Mouse (Mus musculus): ENCODE data around the gene Mad1l1.

The Mad1l1 gene

DNA sequence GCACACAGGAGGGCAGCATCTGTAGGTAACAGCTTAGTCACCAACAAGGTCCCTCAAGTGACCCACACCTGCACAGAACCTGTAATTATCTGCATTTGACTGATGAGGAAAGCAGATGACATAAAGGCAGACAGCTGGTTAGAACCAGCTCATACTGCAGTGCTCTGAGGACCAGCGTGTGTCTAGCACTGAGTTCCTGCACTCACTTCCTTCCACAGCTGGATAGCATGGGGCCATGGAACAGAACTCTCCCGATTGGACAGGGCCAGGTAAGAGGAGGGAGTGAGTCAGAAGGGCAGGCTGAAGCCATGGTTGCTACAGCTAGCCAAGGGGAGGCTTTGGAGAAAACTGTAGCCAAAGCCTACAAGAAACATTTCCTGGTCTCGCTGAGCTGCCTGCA is 259.0 kb downstream of the Mad1l1 start:
- in situ Hi-C loops (cut with MboI, MseI) = no loop called here

DNA sequence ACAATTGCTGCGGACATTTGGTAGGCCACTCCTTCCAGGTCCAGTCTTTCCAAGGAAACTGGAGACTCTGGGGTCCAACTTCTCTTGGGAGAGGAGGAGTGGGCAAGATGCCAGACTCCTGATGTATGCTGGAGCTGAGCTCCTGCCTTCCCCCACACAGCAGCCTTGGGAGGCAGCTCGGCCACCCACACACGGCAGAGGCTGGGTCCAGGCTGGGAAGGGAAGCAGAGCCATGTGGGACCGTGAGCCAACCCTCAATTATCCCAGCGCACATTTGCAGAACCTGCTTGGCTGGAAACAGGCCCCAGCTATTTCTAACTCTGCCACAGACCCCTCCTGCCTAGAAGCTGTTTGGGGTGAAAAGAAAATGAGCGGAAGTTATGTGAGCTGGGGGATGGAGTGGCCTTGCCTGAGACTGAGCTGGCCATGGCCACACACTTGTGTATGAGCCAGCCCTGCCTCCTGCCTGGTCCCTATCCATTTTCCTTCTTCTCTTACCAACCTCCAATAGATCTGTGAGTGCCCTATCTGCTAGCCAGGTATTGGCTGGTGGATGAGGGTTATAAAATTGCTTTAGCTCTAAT is 260.0 kb downstream of the Mad1l1 start:
- in situ Hi-C loops (cut with MboI, MseI) = no loop called here

DNA sequence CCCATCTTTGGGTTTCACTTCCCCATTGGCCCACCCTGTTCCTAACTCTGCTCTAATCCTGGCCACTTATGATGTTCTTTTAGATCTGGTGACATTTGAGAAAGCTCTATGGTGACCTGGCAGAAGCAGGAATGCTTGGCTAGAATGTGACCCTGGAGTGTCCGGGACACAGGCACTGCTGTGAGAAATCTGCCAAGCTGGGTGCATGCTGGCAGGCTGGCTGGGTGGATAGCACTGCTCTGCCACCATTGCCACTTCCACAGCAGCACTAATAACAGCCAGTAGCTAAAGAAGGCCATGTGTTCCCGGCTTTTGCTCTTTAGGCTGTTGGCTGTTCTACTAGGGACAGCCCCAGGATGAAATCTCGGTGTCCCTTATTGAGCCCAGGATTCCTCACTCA is 265.1 kb downstream of the Mad1l1 start:
- in situ Hi-C loops (cut with MboI, MseI) = no loop called here

DNA sequence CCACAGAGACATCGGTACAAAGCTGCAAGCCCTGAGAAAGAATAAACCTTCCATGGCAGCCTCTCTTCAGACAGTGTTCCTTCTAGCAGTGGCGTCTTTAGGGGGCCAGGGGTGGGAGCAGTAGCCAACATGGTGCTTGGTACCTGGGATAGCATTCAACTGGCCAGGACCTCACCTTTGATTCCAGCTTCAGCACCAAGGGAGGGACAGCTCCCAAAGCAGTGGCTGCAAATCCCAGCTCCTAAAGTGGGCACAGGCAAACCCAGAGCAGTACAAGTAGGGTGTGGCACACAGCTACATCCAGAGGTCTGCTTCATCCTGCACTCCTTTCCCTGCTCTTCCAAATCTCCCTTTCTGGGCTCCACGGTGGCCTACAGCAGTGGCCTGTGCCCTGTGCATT is 265.9 kb downstream of the Mad1l1 start:
- in situ Hi-C loops (cut with MboI, MseI) = no loop called here

DNA sequence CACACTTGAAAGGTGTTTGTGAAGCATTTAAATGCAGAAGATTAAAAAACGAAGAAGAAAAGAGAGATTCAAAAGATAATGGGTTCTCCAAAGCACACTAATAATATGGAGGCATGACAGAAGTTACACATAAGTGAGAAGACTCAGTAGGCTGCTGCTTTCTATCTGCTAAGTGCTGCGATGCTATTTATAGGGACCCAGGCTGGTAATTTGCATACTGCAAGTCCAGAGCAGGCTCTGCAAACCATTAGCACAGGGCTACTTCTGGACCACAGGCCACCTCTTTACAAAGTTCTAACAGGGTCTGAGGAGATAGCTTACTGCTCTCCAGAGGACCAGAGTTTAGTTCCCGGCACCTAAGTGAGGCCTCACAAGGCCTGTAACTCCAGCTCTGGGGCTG is 267.7 kb downstream of the Mad1l1 start:
- in situ Hi-C loops (cut with MboI, MseI) = no loop called here

DNA sequence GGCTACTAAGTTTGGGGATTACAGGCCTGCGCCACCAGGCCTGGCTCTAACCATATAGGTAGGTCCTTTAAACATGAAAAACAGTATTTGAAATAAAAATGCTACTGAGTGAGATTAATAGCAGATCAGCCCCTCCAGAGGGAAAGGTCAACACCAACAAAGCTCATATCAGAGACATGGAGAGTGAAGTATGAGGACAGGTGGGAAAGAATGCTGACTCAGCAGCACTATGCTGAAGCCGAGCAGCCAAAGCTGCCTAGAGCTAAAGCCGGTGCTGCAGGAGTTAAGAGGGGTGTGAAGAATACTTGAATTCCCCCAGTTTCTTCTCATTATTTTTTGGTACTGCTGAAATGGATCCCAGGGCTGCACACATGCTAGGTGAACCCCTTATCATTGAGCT is 268.9 kb downstream of the Mad1l1 start:
- in situ Hi-C loops (cut with MboI, MseI) = no loop called here

DNA sequence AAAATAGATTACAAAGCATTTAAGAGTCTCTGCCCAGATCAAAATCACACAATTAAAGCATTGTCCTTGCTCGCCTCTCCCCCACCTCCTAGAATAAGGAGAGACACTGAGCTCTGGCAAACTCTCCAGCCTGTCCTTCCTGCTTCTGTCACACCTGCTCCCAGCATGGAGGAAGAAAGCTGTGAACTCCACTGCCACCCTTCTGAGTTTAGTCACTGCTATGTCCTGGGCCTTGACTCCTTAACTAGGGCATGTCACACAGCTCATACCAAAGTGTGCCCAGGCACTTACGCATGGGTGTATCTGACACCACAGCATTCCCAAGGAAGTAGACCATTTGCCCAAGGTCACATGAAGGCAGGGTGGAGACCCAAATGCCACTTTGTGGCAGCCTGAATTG is 275.9 kb downstream of the Mad1l1 start:
- in situ Hi-C loops (cut with MboI, MseI) = no loop called here

DNA sequence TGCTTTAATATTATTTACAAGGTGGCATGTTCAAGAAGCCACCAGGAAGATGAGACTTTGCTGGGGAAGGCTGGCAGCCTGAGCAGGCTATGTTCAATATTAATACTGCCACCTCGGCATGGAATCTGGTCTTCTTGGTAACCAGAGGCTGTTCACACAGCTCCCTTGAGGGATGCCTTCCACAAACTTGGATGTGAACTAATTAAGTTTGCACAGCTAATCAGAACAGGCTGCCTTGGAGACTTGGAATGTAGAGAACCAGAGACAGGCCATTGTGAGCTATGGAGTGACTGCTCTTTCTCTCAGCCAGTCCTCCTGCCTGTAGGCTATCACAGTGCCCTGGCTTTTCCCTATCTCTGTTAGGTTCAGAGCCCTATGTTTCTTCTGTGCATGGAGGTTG is 278.4 kb downstream of the Mad1l1 start:
- in situ Hi-C loops (cut with MboI, MseI) = no loop called here

DNA sequence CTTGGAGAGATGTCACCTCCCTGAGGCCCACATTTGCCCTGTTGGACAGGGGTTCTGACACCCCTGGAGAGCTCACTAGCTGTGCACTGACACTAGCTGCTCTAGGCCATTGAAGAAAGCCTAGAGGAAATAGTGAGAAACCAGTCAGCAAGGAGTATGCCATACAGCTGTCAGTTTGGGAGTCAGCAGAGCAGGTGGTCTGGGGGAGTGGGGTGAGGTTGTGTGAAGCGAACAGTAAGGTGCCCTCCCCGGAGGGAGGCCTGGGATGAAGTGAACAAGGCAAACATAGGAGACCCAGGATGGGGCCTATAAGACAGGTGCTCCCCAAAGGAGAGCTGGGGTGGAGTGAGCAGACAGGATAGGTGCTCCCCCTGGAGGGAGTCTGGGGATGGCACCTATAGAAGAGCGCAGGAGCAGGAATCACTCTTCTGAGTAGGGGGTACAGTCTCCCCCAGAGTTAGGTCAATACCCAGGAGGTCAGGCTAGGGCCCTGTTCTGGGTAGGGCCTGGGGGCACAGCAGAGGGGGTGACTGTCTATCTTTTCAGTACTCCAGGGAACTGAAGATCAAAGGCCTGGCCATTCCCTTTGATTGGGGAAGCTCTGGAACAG is 279.2 kb downstream of the Mad1l1 start:
- in situ Hi-C loops (cut with MboI, MseI) = no loop called here

DNA sequence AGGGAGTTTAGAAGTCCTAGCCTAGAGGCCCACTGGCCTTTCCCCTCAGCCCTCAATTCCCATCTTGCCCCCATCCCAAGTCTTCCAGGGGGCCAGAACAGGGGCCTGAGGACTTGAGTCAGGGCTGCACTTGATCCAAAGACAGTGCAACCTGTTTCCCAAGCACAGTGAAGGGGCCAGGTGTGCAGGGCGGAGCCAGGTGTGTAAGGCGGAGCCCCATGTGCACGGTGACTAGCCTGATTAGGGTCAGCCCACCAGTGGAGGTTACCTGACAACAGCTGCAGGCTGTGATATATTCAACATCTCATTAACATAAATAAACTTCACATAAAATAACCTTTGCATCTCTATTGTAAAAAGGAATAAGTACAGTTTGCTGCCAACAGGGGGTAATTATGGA is 280.3 kb downstream of the Mad1l1 start:
- in situ Hi-C loops (cut with MboI, MseI) = no loop called here

DNA sequence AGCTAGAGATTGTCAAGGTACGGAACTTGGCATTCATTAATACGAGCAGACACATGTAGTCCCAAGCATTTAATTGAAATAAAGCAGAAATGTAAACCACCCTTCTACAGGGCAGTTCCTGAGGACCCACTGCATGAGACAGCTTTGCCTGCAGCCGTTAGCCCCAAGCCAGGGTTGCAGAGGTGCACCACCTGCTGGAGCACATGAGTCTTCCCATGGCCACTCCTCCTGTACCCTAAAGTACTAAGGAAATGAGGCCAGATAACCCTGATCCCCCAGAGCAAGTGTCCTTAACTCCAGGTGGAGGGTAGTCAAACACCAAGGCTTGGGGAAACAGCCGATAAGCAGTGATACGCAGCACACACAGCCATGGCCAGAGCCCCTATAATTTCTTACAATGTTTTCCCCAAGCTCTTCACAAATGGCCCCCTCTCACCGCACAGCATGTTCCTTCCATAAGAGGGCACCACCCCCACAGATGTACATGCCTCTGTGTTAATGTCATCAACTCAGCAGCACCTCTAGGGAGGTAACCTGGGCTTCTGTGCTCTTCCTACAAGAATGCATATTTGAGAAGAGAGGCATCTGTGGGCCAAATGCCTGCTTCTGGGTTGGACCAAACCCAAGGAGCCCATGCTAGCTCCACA is 283.6 kb downstream of the Mad1l1 start:
- in situ Hi-C loops (cut with MboI, MseI) = no loop called here

DNA sequence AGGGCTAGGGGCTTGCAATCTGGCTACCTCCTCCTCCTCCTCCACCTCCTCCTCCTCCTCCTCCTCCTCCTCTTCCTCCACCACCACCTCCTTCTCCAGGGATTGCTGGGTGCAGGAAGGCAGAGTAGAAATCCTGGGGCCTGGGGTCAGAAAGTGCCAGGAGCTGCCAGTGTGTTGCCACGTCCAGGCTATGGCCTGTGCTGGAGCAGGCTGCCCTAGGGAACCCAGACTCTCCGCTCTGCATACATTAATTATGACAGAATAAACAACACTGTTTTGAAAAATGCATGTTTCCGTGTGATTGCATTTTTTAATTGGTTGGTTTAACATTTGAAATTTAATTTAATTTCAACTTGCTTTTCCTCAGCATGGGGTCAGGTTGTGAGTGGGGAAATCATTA is 285.7 kb downstream of the Mad1l1 start:
- in situ Hi-C loops (cut with MboI, MseI) = no loop called here

DNA sequence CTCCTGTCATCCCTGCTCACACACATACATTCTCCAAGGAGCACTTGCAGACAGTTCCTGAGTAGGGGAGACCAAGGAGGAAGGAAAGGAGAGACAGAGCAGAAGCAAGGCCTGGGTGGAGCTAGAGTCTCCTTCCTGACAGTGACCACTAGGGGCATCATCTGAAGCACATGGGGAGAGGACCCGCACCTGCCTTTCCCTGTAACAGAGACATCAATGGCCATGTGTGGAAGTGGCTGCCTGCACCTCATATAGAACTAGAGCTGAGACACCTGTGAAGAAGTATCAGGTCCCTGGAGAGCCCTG is 286.4 kb downstream of the Mad1l1 start:
- in situ Hi-C loops (cut with MboI, MseI) = no loop called here

DNA sequence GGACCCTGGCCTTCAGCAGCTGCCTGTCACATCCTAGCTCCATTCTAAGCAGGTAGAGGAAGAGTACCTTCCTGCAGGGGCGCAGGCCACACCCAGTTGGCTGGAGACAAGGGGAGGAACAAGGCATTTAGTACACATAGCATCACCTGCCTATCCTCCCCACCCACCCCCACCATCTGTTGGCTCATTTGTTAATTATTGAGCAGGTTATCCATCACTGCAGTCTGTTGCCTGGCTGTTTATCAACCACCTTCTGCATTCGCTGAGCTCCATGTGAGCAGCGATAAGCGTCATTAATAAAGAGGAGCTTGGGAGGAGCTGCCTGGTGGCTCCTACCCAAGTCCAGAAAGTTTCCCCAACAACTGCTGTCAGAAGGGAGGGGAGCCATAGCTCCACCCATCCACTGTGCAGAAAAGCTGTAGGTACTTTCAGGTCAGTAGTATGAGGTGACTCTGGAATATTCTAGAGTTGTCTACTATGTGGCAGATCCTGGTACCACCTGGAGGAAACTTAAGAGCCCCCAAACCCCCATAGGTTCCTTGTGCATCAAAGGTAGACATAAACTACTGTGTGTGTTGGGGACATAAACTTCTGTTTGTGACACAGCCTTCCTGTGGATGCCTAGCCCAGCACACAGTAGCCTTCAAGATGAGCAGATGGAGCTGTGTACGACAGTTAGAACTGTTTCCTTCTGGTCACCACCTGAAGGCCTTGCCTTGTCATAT is 286.9 kb downstream of the Mad1l1 start:
- in situ Hi-C loops (cut with MboI, MseI) = no loop called here

DNA sequence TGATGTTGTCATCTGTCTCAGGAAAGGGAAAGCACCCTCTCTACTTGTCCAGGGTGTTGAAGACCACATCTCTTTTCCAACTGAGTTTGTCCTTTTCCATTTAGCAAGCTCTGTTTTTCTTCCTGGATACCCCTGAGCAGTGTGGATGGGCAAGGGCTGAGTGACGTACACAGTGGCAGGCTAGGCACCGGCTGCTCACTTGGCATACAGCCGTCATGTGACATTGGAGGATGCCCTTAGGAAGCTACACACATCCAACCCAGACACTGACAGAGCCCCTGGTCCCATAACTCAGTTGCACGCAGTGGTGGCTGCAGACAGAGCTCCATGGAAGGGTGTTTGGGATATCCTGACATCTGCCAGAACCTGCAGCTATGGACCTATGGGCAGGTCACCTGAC is 295.0 kb downstream of the Mad1l1 start:
- in situ Hi-C loops (cut with MboI, MseI) = no loop called here

DNA sequence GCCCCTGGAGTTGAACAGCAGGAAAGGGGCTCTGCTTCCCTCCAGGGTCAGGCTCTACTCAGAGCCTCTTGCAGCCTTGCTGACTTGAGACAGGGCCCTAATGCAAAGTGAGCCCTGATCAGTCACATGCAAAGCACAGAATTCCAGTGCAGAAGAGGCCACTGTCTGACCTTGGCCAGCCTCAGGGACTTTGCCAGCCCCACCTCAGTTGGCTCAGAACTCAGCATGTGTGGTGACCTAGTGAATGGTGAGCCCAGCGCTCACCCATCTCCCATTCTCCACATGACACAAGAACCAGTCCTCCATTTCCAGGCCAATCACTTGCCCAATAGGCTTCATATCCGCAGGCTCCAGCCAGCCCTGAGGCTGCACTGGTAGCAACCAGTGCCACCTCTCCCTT is 296.1 kb downstream of the Mad1l1 start:
- in situ Hi-C loops (cut with MboI, MseI) = no loop called here

DNA sequence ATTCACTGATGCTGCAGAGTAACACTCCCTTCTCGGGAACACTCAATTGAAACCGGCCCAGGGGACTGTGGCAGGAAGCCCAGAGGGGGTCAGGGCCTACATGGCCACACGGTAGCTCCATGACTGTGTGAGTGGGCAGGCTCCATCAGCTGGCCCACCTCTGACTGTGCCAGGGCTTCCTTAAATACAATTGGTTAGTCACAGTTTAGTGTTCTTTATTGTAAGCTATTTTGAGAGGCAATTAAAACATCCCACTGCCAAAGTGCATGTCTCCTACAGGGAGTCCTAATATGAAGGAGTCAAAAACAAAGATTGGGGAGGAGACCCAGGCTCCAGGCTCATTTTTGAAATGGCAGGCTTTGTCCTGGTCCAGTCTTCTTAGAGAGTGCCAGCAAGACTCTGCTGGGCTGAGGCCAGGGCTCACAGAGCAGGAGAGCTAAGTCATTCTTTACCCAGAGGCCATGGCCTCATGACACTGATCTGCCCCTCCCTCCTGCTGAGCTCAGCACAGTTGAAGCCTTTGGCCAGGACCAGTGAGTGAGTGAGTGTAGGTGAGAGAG is 297.3 kb downstream of the Mad1l1 start:
- in situ Hi-C loops (cut with MboI, MseI) = no loop called here

DNA sequence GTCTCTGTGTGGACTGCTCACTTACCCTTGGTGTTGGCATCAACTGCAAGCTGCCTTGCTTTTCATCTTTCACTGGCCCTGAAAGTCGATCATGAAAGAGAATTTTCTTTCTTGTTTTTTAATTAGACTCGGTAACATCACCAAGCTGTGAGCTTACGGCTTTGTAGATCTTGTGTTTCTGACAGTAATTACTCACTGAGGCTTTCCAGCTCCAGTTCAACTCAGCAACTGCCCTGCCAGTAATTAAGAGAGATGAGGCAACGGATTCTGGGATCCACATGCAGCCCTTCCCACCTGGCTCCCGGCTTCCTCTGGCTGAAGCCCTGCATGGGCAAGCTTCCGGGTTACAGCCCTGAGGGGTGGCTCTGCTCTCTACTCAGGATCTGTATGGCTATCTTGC is 298.5 kb downstream of the Mad1l1 start:
- in situ Hi-C loops (cut with MboI, MseI) = no loop called here

DNA sequence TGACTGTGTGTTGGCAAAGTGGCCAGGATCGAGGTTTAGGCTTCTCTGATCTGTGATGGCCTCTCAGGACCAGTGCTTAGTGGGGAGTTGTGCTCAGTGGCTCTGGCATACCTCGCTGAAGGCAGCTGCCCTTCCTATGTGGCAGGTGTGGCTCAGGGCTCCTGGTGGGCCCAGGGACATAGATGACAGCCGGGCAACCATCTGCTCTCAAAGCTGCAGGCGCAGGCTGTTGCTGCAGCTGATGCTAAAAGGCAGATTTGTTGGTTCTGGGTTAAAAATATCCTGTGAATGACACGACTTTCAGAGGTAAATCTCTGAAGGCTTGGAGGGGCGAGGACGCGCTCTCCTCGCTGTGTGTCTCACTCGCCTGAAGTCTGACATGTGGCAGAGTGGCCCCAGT is 299.6 kb downstream of the Mad1l1 start:
- in situ Hi-C loops (cut with MboI, MseI) = no loop called here

DNA sequence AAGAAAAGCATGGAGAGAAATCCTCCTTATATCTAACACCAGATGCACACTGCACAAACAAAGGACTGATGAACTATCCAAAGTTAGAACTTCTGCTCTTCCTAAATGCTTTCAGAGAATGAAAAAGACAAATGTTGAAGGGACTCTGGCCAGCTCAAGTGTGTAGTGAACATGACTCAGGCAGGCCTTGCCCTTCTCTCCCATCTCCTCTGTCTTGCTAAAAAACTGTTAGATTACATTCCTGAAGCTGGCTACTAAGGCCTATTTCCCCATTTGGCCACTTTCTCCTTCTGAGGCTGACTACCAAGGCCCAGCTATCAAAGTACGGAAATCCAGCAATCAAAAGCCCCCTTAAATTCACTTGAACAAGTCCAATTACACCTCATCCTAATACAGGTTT is 301.7 kb downstream of the Mad1l1 start:
- in situ Hi-C loops (cut with MboI, MseI) = no loop called here

DNA sequence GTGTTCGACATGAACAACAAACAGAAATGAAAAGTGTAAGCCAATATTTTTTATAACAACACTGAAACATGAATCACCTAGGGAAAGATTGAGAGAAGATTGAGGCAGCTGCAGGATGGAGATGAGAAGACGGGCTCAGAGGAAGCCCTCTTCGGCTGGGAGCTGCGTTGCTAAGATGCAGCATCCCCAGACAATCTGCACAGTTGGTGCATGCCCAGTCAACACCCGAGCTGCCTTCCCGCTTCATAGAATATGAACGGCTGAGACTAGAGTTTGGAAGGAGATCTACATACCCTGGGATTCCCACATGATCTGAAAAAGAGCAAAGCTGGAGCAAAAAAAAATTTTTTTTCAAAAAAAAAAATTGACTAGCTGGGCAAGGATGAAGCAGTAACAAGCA is 302.6 kb downstream of the Mad1l1 start:
- in situ Hi-C loops (cut with MboI, MseI) = no loop called here

DNA sequence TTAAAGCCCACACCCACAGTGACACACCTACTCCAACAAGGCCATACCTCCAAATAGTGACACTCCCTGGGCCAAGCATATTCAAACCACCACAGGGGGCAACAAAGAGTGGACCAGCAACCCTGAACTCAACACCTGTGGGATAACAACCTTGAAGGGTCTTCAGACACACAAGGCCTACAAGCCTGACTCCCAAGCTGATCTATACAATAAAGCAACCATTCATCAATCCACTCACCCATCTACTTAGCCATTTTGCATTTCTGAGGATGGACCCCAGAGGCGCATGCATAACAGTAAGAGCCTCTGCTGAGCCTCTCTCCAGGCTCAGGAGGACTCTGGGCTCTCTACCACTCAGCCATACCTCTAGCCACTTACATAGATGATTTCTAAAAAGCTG is 304.5 kb downstream of the Mad1l1 start:
- in situ Hi-C loops (cut with MboI, MseI) = no loop called here

DNA sequence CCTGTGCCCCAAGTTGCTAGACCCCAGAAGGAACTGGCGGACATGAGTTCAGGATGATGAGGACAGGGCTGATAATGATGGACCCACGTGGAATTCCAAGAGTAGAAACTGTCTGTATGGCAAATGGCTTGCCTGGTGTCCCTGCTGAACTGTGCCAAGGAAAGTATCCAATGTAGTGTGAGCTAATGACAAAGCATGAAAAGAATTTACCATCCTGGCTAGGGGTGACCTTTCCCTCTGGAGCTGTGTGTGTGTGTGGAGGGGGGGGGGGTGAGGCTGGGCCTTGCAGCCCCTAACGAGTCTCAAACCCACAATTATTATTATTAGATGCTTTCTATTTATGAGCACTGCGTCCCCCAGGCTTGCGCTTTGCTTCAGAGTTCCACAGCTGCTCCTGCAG is 307.7 kb downstream of the Mad1l1 start:
- in situ Hi-C loops (cut with MboI, MseI) = no loop called here
